Mouse (Mus musculus) activated CD4-positive, CD25-positive, alpha-beta regulatory T cell (primary cell): Measurements from ENCODE around the gene Gm14124. TPM values are rescaled to one million over a fixed set of nuclear protein-coding genes. Genes with fewer than 3 reads are reported as not detected.

Experiments
- polyA plus RNA-seq, 2 experiments: library from polyadenylated mRNA; unstranded; fragments of 100-300 nt; shearing (Covaris generic); gene quantifications; one replicate each; pipeline ENCODE4 v1.2.1; 2017

Gm14124 gene
- polyA plus RNA-seq = under 1 TPM; 0.06 TPM

GRCm38 (mm10) chr2:150257291-150257690, at the start of gene Gm14124:
Gene Gm14124, plus strand, starts transcription at chr2:150257517.

GRCm38 (mm10) chr2:150217600-150218362, 39.5 kb upstream of the Gm14124 start, which contains the start of gene Zfp937:
Gene Zfp937, plus strand, starts transcription at chr2:150218073.

GRCm38 (mm10) chr2:150255491-150255890, 1.8 kb upstream of the Gm14124 start, which contains the start of gene Gm21994:
Gene Gm21994, minus strand, starts transcription at chr2:150255591.

Other genes with a start within 250 kb of the Gm14124 start
- 10 to 100 TPM; 23.8 to 27.9 TPM for gene Zfp120, start 120.8 kb upstream of the Gm14124 start, polyA plus RNA-seq
- gene Gm10770, start 77.8 kb upstream of the Gm14124 start, polyA plus RNA-seq = not detected
- gene Gm14139, start 75.8 kb upstream of the Gm14124 start, polyA plus RNA-seq = 1 to 10 TPM in 1 of 2 experiments, under 1 TPM in 1; 0.21 to 1.5 TPM
- gene Zfp937, start 39.4 kb upstream of the Gm14124 start, polyA plus RNA-seq = 10 to 100 TPM; 10.2 to 12.8 TPM
- gene Gm21994, start 1.9 kb upstream of the Gm14124 start, polyA plus RNA-seq = 10 to 100 TPM; 23.4 to 35.0 TPM
- gene Gm10130, start 66.2 kb downstream of the Gm14124 start, polyA plus RNA-seq = 10 to 100 TPM; 12.6 to 22.1 TPM
- 1 to 10 TPM; 5.8 to 7.9 TPM for gene 3300002I08Rik, start 105.2 kb downstream of the Gm14124 start, polyA plus RNA-seq
- 1 to 10 TPM; 3.8 to 6.8 TPM for gene Zfp442, start 194.0 kb downstream of the Gm14124 start, polyA plus RNA-seq
- under 1 TPM; 0.16 to 0.54 TPM for gene Zfp345, start 227.6 kb downstream of the Gm14124 start, polyA plus RNA-seq